Mouse (Mus musculus): ENCODE results near the gene Tmem91.

DNA sequence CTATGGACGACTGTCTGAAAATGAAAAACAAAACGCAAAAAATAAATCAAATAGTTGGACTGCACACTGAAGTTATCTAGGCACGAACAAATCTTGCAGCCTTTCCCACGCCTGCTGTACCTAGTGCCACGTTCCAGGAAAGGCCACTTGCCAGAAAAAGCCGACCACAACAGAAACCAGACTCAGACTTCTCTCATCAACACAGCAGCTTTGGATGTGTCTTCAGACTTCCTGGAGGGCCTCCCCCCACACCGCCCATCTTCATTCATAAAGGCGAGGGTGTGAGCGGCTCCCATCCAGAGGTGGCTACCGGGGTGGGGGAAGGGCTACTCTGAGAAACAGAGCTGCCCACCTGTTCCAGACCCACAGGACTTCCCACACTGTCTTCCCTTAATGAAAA is 30.8 kb downstream of the Tmem91 start:
- TF ChIP-seq CTCF (IDR thresholded peaks at IDR 0.05; ENCODE audit: borderline replicate concordance, insufficient read depth, low read length) = no peak
- no peak for TF ChIP-seq POLR2A (IDR thresholded peaks at IDR 0.05; ENCODE audit: low read depth, low read length)

Data from embryonic fibroblast, embryonic 13.5 days (primary cell).